Mouse (Mus musculus): ENCODE results near the gene Stx12.

Gene Stx12

DNA sequence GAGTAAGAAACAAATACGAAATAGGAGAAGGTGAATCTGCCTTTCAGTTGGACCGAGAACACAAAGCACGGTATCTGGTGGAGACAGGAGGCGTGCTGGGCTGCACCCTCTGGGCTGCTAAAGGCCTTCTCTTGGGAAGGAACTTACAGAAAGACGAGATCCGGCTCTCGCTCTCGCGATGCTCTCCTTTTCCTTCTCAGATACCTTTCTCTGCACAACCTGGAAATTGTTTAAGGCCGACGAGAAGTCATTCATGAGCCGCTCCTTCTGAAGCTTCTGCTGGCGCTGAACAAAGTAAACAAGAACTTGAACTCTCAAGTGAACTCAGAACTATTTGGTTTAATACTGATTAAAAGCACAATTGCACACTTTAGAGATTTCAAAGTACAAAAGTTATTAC, 21.3 kb downstream of the Stx12 start:
- peak; percentile 27 for DNase-seq

DNA sequence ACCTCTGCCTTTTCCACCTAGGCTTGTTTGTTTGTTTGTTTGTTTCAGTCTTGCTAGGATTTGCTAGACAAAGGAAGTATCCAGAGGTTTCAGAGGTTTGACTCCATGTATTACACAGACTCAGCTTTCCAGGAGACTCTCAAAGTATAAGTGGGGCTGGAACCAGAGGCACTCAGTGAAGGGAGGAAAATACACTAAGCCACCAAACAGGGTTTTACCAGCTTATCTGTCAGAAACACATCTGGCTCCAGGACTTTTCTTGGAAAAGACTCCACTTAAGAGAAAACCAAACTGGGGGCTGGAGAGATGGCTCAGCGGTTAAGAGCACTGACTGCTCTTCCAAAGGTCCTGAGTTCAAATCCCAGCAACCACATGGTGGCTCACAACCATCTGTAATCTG, 23.4 kb downstream of the Stx12 start:
- DNase-seq: no peak

DNA sequence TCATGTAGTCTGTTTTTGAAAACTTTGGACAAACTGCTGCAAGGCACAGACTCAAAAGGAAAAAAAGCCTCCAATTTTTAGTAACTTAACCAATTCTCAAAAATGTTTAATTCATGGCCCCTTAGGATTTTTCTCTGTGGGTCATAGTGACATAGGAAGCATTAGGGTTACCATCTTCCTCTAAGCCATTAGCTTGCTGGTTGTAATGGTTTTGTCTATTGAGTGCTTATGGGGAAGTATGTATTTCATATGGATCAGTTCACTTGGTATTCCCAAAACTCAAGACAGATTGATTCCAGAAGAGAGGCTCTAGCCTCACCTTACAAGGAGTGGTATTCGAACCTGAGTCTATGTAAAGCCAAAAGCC, 40.6 kb downstream of the Stx12 start:
- no peak for DNase-seq

DNA sequence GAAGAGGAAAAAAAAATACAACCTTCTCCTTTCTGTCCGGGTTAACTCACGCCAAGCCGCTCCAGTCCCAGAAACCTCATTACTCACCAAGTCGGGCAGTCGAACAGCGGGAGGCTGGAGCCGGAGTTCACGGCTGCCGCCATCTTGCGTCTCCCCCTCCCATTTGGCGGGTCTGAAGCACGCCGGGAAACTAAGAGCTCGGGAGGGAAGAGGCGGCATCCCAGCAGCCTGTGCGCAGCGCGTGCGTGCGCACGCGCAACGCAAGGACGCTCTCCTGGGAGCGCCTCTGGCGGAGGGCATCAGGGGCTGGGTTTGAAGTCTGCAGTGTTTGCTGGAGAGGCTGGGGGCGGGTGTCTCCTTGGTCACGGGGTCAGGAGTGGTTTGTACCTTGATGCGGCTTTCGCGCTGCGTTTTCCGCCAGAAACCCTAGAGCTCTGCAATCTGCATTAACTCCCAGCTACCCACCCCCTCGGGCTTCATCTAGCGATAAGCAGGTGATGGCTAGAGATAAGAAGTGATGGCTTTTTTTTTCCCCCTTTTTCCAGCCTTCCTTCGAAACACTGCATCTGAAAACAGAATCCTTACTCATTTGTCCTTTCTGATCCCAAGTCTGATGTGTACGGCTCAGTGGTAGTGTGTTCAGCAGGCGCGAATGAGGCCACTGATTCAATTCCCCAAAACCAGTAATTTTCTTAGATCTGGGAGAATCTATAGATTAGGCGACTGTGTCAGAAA, 41.2 kb downstream of the Stx12 start, which contains the start of gene Ppp1r8:
Gene Ppp1r8 (minus strand): TSS at position 200 of the 735 bp plus-strand sequence.
- peak; percentile 94 for DNase-seq

DNA sequence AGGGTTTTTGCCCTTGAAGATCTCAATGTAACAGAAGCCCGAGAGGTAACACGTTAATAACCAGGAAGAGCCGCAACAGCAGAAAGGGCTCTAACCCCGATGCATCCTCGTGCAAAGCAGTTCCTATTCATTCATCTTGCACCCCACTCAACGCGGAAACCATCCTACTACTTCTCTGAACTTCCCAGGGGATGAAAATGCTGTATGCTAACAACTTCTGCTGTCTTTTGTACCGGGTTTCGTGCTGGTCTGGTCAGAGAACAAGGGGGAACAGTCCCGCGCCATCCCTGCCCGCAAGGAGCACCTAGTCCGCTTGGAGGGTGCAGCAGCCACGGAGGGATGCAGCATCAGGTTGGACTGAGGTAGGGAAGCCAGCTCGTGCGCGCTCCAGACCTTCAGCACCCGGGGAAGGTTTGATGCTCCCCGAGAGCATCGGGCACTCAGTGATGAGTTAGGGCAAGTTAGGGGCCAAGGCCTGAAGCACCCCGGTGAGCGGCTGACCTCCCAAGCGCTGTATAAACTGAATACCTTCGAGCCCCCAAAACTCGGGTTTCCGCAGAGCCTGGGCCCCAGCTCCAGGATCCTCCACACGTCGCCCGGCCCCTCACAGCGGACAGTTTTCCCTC, 41.9 kb downstream of the Stx12 start:
- peak; percentile 13 for DNase-seq

DNA sequence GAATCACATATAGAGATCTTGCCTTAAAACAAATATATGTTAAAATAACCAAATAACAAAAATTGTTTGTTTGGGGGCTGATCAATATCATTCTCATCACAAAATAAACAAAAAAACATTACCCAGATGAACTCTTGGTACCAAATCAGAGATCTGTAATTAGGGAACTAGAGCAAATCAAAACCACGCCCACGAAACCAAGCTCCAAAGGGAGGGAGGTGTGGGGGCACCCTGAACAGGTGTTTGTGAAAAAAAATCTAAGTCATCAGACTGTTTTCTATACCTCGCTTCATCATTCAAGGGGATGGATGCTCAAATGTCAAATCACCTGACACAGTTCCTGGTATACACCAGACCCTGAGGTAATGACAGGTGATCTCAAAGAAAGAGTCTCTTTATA, 42.8 kb downstream of the Stx12 start:
- no peak for DNase-seq

DNA sequence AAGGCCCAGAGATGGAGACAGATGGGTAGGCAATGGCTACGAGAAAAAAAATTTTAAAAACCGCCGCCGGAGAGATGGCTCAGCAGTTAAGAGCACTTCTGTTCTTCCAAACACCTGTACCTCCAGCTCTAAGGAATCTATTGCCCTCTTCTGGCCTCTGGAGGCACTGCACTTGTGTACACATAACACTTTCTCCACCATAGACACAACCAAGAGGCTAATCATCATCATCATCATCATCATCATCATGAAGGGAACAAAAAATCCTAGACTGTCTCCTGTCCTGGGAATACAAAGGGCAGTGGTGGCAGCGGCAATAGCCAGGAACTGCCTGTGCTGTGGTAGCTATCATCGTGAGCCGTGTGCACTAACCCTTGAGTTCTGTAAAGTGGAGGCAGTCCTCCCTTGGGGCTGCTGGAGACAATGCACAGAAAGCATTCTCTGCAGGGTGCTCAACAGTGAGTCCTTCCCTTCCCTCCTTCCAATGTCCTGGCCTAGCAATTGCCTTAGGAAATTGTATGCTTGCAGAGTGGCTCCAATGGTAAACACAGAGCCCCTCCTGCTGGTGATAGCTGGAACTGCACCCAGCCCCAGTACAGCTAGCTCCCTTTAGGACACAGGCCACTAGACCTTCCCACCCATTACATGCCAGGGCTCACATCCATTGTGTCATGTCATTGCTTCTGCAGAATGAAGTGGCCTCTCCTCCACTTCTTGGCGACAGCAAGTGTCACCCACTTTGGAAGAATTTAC, 60.5 kb downstream of the Stx12 start:
- DNase-seq: peak; percentile 82

DNA sequence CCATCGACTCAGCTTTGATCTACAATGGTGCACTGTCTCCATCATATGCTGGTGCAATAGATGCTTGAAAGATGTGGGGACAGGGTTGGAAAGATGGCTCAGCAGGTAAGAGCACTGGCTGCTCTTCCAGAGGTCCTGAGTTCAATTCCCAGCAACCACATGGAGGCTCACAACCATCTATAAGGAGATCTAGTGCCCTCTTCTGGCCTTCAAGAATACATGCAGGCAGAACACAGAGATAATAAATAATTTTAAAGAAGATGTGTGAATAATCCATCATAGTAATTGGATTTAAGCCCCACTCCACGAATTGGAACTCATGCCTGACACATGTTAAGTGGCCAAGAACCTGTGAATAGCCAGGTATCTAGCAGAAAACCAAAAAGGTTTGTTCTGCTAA, 65.9 kb downstream of the Stx12 start:
- DNase-seq: no peak

DNA sequence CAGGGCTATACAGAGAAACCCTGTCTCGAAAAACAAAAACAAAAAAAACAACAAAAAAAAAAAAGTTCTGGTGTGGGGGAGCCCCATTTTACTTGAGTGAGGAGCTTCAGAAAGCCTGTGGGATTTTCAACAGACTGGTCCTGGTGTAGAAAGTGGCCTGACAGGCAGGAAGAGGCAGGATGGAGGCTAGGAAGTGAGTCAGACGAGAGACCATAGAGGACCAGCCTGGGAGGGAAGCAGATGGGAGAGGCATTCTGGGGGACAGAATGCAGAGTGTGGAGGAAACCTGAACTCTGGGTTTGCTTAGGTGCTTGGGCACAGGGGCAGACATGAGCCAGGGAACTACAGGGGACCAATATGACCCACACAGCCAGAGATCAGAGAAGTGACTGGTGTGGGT, 67.5 kb downstream of the Stx12 start:
- no peak for DNase-seq

DNA sequence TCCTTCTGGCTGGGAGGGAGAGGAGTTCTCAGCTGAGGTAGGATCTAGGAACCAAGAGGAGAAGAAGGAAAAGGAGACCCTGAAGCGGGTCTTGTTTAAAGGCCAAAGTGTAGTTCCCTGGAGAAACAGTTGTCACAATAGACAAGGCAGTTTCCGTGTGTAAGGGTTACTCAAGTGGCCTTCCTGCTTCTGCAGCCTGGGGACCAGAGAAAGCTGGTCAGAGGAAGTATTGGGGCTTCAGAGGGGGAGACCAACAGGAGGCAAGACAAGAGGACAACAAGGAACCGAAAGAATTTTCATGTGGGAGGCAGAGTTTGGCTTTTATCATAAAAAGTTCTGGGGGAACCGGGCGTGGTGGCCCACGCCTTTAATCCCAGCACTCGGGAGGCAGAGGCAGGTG, 67.9 kb downstream of the Stx12 start:
- no peak for DNase-seq

DNA sequence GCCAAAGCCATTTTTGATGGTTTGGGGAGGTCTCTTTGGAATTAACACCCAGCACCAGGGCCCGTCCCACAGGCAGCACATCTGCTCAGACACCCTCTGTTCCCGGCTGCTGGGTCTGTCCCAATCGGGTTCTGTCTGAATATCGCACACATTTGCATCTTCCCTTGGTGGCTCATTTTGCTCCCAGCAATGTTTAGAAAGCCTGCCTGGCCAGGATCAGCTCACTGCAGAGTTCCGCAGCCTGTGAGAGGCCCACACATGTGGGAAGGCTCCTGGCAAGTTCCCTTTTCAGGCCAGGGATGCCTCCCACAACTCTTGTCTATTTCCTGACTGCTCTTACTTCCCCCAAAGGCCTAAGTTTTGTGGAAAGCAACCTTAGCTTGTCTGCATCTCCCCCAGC, 74.7 kb downstream of the Stx12 start:
- DNase-seq: no peak

DNA sequence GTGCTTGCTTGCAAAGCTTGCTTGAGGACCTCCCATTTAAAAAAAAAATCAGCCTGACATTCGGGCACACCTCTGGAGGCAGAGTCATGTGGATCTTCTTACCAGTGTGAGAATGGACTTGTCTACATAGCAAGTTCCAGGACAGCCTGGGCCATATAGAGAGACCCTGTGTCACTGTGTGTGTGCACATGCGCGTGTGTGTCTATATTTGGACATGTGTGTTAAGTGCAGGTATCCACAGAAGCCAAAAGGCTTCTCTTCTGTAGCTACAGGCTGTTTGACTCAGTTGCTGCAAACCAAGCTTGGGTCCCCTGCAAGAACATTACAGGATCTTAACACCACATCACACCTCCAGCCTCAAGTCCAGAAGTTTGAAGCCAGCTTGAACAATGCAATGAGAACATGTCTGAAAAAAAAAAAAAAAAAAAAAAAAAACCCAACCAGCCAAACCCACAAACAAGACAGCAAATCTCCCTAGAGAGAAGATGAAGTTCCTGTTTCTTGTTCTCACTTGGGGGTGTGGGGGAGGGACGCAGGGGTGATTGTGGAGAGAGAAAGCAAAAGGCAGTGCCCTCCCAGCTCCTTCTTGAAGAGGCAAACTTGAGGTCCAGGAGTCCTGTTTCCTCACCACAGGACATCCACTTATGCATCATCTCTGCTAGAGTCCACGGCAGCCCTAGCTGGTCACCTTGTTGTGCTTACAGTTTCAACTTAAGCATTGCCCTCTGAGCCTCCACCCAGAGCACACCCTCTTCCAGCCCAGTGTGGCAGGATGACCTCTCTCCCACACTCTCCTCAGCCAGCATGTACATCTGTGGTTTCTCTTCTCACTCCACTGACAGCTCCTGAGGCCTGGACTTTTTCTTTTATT, 76.3 kb downstream of the Stx12 start:
- peak; percentile 21 for DNase-seq

DNA sequence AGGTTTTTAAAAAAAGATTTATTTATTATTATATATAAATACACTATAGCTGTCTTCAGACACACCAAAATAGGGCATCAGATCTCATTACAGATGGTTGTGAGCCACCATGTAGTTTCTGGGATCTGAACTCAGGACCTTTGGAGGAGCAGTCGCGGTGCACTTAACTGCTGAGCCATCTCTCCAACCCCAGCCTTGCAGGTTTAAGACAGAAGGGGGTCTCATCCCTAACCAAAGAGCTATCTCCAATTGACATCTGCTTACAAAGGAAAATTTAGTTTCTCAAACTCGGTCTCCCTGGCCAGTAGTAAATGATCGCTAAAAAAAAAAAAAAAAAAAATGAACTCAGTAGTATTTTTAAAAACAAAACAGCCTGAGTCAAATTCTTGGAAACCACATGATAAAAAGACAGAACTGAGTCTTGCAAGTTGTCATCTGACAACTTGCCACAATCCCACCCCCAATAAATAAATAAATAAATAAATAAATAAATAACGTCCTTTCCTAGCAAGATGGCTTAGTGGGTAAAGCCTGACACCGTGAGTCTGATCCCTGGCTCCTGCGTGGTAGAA, 77.6 kb downstream of the Stx12 start:
- DNase-seq: no peak

DNA sequence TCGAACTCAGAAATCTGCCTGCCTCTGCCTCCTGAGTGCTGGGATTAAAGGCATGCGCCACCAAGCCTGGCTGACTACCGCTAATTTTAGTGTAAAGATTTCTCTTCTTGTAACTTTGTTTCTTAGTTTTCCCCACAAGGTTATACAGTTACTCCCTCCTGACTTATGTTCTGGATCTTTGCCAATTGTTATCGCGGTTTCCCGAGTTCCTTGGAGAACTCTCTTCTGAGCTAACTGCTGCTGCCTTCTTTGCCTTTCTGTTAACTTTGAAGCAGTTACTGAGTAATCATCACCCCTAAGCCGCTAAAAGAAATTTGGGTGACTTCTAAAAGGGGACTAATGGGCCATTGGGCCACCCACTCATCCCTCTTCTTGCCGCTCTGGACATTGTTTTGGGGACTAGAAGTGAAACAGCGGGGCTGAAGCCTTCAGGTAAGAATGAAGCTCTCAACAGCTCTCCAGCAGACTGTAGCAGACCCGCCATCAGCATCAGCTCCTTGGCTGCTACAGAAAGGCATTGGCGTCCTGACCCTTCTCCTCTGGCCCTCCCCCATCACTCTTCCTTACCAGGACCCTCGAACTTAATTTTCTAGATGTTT, 78.6 kb downstream of the Stx12 start:
- no peak for DNase-seq

DNA sequence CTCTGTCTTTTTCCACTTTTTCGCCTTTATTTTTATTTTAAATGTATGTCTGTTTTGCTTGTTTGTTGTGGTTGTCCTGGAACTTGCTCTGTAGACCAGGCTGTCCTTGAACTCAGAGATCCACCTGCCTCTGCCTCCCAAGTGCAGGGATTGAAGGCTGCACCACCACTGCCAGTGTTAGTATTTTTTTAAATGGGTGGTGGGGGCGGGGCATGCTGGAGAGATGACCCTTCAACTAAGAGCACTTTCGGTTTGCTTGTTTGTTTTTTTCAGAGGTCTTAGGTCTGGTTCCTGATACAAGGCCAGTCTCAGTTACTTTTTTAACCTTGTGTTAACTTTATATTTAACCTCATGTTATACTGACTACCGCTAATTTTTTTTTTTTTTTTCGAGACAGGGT, 79.2 kb downstream of the Stx12 start:
- no peak for DNase-seq

DNA sequence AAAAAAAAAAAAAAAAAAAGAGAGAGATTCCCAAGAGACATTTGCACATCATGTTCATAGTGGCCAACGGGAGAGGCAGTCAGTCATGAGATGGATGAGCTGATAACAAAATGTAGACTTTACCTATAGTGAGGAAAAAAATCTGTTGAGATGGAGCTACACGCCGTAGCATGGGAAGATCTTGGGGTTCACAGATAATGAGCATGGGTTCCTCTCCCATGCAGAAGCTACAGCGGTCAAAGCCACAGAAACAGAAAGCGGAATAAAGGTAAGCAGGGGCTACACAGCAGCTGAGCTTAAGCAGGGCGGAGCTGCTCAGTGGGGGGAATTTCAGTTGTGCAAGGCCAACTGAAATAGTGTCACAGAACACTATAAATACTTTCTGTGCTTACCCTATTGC, 80.0 kb downstream of the Stx12 start:
- peak; percentile 10 for DNase-seq

DNA sequence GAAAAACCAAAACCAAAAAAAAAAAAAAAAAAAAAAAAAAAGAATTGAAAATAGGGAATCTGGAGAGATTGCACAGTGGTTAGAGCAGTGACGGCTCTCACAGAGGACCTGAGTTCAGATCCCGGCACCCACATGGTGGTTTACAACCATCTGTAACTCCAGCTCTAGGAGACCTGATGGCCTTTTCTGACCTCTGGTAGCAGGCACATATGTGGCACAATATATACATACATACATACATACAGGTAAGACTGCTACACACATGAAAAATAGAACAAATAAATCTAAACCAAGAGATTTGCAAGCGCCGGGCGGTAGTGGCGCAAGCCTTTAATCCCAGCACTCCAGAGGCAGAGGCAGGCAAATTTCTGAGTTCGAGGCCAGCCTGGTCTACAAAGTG, 80.4 kb downstream of the Stx12 start:
- DNase-seq: no peak
